Mouse (Mus musculus): ENCODE results near the gene Tnk1.
A peak's percentile ranks its signal among the peaks of the same experiment; 100 is the strongest.

Tnk1 gene

DNA sequence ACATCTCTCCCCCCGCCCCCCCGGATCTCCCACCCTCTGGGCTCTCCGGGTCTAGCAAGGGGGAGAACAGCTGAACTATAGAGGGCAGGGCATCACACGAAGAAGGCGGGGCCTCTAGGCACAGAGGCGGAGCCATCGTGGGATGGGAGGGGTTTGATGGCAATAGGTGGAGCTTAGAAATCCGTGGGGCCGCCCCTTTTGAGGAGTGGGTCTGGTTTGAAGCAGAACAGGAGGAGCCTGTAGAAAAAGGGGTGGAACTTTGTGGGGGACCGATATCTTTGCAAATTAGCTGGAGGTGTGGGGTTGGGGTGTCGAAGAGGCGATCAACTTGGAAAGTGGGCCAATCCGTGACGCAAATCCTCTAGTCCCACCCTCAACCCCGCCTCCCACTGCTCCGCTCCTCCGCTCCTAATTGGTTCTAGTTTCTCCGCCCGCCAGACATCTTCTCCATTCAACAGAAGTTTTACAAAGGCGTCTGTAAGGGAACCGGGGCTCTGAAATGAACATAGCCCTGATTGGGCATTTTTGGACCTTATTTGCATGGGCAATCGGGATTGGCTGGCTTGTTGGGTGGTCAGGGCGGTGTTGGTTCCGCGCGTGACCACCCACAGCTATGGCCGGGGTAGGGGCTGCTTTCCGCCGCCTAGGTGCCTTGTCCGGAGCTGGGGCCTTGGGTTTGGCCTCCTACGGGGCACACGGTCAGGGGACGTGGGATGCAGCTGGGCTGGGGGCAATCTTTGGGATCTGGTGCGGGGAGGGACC lies 20.4 kb downstream of the Tnk1 start, which contains the start of gene Tmem256:
Gene Tmem256, plus strand, starts transcription at position 563 of the 762 bp plus-strand sequence.
- peak; percentile 97 for DNase-seq (ENCODE audit: low spot score)

DNA sequence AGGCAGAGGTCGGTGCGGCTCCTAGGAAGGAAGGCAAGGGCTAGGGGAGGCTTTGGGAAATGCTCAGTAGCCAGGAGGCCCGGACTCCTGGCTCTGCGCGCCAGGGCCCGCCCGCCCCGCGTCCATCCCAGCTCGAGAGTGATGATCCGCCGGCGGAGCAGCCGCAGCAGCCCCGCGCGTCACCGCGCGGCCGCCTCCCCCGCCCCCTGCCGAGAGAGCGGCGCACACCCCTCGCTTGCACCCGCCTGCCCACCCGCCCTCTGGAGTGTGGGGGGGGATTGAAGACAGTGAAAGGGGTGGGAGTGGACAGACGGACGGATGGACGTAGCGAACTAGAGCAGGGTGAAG lies 21.0 kb downstream of the Tnk1 start, which contains the start of gene Nlgn2:
Gene Nlgn2, minus strand, starts transcription at position 181 of the 348 bp plus-strand sequence.
- DNase-seq (ENCODE audit: low spot score): no peak

DNA sequence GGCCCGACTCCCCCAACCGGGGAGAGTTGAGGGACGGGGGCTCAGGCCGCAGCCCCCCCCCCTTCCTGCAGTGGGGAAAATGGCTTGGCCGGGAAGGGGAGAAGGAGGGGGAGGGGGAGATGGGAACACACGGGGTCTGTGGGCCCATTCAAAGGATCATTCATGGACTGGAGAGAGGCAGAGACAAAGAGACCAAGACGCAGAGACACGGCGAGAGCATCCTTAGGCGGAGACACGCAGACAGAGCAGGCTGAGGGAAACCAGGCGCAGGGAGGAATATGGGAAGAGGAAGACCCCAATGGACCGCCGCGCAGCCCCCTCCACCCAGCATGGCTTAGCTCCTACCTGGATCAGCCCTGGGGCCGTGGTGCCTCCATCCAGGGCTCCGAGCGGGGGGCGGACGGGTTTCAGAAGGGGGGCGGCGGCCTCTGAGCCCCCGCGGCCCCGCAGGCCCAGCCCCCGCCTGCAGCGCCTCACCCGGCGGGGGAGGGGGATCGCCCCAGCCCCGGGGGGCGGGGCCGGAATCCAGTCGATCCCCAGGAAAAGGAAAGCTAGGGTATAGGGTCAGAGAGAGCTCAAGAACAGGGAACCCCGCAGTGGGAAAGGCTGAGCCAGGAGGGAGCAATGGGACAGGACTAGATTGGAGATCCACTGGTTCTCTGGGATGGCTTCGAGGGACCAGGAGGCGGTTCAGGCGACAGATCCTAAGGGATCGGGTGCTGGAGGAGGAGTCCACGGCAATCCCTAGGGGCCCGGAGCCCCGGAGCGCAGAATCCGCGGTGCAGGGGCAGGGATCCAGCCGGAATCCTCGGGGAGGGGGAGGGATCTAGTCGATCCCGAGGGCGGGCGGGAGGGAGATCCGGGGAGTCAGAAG lies 21.6 kb downstream of the Tnk1 start:
- no peak for DNase-seq (ENCODE audit: low spot score)

DNA sequence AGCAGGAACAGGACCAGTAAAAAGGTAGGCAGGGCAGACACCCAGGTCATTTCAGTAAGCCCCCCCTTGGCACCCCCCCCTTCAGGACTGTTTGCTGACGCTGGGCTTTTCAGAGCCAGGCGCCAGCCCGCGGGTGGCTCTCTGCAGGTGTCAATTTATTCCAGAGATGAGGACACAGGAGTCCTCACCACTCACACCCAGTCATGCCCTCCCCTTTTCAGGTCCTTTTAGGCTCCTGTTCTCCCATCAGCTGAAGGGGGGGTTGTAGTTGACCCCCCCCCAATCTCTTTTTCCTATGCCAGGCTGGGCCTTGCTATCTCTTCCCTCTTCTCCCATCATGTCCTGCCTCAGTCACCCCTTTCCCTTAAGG lies 22.6 kb downstream of the Tnk1 start:
- no peak for DNase-seq (ENCODE audit: low spot score)

DNA sequence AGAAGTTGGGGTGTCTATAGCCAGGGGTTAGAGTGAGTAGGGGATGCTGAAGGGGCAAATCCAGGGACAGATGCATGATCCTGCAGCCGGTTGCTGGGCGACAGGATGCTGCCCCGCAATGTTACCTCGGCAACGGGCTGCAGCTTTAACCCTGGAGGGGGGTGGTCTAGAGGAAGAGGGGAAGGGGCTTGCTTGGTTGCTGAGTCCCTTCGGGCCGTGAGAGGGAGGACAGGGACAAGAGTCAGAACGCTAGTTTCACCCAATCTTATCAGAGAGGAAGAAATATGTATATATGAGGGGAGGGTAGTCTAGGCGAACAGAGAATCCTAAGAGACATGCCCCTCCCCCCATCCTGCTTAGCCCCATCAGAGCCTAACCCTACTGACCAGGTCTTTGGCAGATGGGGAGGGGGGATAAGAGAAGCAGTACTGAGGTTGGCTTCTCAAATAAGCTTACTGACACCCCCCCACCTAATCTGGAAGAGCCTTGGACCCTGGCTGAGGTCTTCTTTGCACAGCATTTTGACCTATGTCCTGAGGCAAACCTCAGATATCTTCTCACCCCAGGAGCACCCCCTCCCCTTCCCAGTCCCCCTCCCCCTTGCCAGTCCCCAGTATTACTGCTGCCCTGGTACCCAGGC lies 23.1 kb downstream of the Tnk1 start:
- no peak for DNase-seq (ENCODE audit: low spot score)

DNA sequence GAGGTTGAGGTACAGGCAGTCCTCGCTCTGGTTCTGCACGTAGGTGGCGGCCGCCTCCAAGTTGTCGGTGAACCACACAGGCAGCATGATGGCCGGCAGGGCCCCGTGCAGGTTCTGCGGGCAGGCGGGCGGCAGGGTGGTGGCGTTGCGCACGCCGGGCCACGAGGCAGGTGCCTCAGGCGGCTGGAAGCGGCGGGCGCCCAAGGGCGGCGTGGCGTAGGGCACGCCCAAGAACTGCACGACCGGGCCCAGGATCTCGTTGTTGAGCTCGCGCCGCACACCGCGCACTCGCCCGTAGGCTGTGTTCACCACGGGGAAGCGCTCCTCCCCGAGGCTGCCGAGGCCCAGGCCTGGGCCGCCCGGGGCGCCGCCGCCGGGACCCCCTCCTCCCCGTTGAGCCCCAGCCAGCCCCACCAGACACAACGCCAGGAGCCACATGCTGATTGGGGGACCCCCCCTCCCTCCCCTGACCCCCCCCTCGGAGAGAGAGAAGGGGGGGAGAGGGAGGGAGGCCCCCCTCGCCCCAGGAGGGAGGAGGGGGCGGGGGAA lies 24.5 kb downstream of the Tnk1 start:
- DNase-seq (ENCODE audit: low spot score): peak; percentile 57

DNA sequence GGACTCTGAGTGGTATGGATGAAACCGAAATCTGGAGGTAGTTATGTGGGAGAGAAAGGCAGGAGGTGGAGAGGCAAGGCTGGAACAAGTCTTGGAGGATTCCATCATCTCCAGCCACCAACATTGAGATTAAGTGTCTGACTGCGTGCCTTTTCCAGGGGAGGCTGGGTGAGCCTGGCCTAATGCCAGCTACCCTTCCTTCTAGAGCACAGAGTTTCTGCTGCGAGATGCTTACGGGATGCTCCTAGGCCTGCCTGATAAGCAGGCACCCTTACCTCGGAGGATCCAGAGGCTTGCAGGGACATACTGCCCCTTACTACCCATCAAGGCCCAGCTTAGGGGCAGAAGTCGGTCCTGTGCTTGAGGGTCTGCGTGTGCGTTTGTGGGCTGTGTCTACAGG lies 25.0 kb downstream of the Tnk1 start:
- DNase-seq (ENCODE audit: low spot score): no peak

DNA sequence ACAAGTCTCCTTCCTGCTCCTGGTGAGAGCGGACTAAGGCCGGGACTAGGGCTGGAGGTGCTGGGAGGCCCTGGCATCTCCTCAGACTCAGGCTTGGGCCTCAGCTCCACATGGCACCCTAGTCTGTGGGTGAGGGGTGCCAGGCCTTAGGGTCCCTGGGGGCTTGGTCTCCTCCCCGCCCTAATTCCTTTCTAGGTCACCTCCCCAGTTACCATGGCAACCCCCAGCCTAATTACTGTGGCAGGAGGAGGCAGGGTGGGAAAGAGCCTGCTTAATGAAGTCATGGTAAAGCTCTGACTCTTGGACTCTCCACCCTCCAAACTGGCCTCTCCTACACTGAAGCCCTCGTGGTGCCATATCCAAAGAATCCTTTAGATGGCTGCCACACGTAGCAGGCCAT lies 29.7 kb downstream of the Tnk1 start:
- no peak for DNase-seq (ENCODE audit: low spot score)

DNA sequence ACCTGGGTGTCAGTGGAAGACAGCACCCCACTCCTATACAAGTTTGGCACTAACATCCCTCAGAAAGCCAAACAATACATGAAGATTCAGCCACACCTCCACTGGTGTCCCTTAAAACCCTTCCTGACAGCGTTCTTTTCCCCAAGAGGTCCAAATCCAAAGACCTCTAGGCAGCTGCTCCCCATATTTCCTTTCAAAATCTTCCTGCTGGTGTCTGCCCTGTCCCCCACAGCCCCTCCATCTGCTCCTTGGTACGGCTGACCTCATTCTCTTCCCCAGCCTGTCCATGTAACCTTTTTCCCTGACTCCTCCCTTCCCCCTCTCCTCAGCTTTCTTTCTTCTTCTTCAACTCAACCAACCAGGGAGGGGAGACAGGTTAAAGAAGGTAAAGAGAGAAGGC lies 35.1 kb downstream of the Tnk1 start:
- DNase-seq (ENCODE audit: low spot score): no peak

DNA sequence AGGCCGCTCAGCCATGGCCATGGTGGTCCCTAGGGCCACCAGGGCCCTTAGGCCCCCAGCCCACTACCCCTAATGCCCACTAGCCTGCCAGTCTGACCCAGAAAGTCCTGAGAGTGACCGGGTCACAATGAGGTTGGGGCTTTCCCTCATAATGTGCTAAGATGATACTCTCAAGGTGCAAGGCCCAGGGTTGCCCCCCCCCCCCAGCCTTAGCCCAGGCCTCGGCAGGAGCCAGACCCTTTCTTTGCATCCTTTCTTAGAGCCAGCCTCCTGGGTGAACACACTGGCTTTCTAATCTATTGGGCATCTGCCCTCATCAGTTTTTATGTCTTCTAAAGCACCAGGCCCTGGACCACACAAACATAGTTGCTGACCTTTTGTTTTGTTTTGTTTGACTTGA lies 36.5 kb downstream of the Tnk1 start, which contains the start of gene Spem1:
Gene Spem1, minus strand, starts transcription at position 101 of the 400 bp plus-strand sequence.
- DNase-seq (ENCODE audit: low spot score): no peak

DNA sequence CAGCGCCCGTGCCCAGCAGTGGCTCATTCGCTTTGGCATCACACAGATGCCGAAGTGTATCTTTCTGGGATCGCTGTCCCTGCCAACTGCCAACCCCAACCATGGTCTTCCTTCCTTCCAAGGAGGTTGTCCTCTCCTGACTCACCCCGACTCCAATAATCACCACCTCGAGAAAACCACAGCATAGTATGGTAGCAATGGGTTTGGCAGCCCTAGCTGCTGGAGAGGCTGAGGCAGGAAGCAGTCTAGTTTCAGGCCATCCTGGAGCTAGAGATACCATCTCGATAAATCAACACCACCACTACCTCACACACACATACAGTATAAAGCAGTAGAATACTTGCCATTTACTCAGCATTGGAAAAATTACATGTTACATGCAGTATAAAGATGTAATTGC lies 39.7 kb downstream of the Tnk1 start:
- DNase-seq (ENCODE audit: low spot score): no peak

DNA sequence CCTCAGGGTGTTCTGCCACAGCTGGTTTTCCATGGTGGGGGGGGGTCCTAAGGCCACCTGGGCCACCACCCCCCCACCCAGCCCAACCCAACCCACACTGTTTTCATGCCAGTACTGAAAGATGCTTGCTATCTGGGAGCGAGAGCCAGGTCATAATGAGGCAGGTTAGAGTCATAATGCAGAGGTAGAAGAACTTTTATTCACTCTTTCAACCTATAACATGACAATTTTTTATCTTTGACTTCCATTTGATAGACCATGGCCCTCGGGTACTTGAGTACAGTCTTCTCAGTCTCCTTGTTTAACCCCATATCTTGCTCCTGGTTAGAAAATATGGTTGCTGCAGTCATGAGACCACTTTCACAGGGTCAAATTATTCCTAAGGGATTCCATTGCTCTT lies 40.2 kb downstream of the Tnk1 start, which contains the start of gene Spem2:
Gene Spem2, minus strand, starts transcription at position 101 of the 400 bp plus-strand sequence.
- no peak for DNase-seq (ENCODE audit: low spot score)

DNA sequence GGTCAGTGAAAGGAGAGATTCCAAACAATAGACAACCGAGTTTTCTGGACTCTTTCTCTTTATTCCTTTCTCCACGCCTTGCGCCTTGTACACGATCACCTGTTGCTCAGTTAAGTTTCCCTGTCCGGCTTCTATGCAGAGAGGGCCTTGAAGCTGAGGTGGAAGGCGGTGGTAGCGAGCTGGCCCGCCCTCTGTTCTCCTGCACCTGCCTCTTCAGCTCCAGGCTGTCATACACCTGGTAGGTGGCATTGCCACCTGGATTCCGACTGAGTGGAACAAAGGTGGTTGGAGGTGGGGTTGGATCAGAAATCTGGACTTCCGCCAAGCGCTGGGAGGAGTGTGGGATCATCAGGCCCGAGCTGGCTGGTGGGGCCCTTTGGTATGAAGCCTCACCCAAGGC lies 42.0 kb downstream of the Tnk1 start:
- DNase-seq (ENCODE audit: low spot score): no peak

DNA sequence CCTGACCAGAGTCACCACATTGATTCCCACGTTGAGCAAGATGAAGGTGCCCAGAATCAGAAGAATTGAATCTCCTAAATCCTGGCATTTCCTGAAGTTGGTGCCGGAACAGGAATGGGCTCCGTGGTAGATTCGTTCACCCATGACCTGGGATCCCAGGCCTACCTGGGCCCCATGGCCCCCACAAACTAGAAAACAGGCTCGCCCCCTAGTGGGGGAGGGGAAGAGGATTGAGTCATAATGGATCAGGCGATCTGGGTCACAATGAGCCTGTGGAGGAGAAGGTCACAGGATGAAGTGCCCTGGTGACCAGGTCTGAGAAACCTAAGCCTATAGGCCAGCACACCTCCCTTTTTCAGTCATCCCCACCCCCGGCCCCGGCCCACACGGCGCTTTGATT lies 43.4 kb downstream of the Tnk1 start, which contains the start of gene Gm39566:
Gene Gm39566, minus strand, starts transcription at position 144 of the 400 bp plus-strand sequence.
- DNase-seq (ENCODE audit: low spot score): no peak

DNA sequence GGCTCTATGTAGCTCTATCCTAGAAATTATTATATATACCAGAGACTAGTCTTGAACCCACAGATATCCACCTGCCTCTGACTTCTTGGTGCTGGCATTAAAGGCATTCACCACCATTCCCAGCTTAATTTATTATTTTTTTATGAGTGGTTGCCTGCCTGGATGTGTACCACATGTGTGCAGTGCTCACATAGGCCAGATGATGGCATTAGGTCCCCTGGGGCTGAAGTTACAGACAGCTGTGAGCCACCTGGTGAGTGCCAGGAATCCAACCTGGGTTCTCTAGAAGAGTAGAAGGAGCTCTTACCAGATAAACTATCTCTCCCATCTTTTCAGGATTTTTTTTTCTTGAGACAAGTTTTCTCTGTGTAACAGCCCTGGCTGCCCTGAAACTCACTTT lies 48.2 kb downstream of the Tnk1 start:
- DNase-seq (ENCODE audit: low spot score): no peak

DNA sequence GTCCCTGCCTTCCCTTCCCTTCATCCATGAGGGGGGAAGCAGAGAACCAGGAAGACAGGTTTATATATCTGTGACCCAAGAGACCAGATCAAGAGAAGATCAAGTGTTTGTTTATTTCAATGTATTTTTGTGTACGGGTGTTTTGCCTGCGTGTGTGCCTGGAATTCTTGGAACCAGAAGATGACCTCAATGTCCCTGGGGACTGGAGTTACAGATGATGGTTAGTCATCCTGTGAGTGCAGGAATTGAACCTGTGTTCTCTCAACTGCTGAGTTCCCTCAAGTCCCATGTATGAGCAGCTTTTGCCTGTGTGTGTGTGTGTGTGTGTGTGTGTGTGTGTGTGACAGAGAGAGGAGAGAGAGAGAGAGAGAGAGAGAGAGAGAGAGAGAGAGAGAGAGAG lies 50.9 kb downstream of the Tnk1 start:
- no peak for DNase-seq (ENCODE audit: low spot score)

DNA sequence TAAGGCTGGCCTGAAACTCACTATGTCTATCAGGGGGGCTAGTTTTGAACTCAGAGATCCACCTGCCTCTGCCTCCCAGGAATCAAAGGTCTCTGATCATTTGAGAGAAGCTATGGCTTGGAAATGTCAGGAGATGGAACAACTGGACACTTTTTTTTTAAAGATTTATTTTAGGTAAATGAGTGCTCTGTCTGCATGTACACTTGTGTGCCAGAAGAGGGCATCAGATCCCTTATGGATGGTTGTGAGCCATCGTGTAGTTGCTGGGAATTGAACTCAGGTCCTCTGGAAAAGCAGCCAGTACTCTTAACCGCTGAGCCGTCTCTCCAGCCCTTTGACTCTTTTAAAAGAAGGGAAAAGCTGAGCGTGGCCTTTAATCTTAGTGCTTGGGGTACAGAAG lies 52.2 kb downstream of the Tnk1 start:
- DNase-seq (ENCODE audit: low spot score): no peak

DNA sequence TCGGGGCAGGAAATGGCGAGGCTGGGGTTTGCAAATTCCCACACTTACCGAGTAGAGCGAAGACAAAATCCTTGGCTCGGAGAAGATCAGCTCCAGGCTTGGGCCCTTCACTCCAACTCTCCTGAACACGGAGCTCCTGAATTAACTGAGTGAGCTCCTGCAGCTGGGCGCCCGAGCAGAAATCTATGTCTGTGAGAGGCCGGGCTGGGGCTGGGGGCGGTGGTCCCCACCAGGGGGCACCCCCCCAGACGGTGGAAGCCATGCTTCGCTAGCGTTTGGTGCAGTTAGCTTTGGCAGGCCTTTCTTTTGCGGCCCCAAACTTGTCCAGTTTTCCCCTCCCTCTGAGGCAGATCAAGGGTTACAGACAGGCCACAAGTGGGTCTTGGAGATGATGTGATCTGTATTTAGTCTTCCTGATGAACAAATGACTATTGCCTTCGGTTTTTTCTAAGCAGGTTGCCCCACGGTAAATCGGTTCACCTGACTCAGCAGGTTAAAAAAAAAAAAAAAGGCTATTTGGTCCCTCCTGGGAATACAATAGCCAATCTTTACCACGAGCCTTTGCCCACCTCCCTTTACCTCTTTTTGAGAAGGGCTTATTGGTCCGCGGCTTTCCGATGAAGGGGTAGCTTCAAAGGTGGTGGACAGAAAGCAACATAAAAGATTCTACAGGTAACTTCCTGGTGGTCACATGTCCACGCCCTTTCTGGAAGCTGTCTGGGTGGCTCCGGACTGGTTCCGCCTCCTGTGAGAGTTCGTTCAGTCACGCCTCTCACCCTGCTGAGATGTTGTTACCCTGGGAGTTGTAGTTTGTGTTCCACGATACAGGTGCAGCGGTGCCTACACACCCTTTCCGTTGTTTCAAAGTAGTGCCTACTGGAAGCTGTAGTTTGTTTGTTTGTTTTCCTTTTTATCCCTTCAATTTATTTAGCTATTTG lies 53.3 kb downstream of the Tnk1 start, which contains the start of gene Tmem102:
Gene Tmem102, minus strand, starts transcription at position 653 of the 938 bp plus-strand sequence.
- no peak for DNase-seq (ENCODE audit: low spot score)

DNA sequence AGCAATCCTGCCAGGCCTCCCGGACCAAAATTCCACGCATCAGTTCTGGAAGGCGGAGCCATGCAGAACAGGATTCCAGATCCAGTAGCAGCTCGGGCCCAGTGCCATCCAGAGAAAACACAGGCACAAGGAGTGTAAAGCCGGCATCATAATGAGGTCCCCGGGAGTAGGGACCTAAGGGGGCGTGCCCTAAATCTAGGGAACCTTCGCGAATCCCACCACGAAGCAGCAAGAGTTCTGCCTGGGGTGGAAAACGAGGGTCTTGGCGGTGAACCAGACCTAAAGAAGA lies 53.9 kb downstream of the Tnk1 start:
- no peak for DNase-seq (ENCODE audit: low spot score)

DNA sequence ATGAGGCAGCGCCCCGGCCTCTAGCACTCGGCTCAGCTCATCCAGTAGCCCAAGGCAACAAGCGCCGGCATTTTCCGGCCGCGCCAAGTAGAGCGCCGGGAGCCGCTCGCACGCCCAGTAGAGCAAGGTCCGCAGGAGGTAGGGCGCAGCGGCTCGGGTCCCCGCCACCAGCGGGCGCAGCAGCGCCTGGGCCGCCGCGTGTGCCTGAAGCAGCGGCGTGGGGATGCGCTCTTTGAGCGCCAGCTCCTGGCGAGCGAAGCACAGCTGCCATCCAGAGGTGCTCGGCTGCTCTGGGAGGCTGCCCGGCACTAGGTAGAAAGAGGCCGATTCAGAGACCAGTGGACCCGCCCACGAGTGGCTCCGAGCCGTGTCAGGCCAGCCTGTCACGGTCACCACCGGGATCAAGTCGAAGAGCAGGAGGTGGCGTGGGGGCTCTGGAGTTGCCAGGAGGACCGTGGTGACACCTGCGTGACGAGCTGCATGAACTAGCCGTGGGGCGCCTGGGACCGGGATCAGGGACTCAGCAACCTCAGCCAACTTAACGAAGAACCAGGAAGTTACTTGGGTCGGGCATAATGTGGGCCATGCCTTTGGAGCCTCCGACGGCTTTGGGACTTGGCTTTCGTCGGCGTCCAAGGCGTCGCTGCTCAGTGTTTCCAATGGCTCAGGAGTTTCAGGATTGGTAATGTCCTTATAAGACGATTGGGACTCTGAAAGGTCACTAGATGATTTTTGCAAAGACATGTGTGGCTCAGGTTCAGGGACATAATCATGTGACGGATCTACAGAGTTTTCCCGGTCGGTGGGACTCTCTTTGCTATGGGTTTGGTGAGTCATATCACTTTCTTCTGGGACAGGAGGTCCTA lies 54.5 kb downstream of the Tnk1 start:
- peak; percentile 38 for DNase-seq (ENCODE audit: low spot score)
